Mouse (Mus musculus) MEL (cell line): ENCODE results near the gene Khdc1a. TPM values are rescaled to one million over a fixed set of nuclear protein-coding genes. Genes with fewer than 3 reads are reported as not detected.

Experiments used
- DNase-seq: peaks from one replicate; pipeline ENCODE4 v3.0.0; 2011; ENCODE audit warnings: low read depth, low spot score
- H3K27ac ChIP-seq: 2 replicates; pipeline ENCODE4 v1.5.1; 2012; ENCODE audit warnings: low read depth, mild to moderate bottlenecking, control low read depth, low read length, moderate library complexity; ENCODE audit not compliant: control insufficient read depth
- H3K27me3 ChIP-seq, 2 experiments: fragments of 150-350 bp in 1 of 2; sonication (generic) in 1 of 2; 2 replicates each; pipeline ENCODE4 v1.6.1; 2012; ENCODE audit warnings: low read length in 2 of 2, mild to moderate bottlenecking in 2 of 2, improper control_type of control experiment in 1 of 2, moderate library complexity in 1 of 2; ENCODE audit not compliant: insufficient read depth in 2 of 2, control insufficient read depth in 1 of 2
- H3K36me3 ChIP-seq, 2 experiments: 2 replicates each; pipeline ENCODE4 v1.6.1; 2012 to 2014; ENCODE audit warnings: low read length in 2 of 2, improper control_type of control experiment in 1 of 2, inconsistent platforms in 1 of 2, mild to moderate bottlenecking in 1 of 2; ENCODE audit not compliant: insufficient read depth in 2 of 2, control insufficient read depth in 1 of 2
- H3K4me1 ChIP-seq, 2 experiments: fragments of 150-350 bp in 1 of 2; sonication (generic) in 1 of 2; 2 replicates each; pipeline ENCODE4 v1.6.1; 2012; ENCODE audit warnings: low read length in 2 of 2, improper control_type of control experiment in 1 of 2, mild to moderate bottlenecking in 1 of 2; ENCODE audit not compliant: insufficient read depth in 2 of 2, control insufficient read depth in 1 of 2
- H3K4me3 ChIP-seq, 2 experiments: fragments of 150-350 bp in 1 of 2; sonication (generic) in 1 of 2; 2 replicates each; pipeline ENCODE4 v1.5.1; 2012; ENCODE audit warnings: low read depth in 2 of 2, low read length in 2 of 2, mild to moderate bottlenecking in 2 of 2, moderate library complexity in 2 of 2, control low read depth in 1 of 2, improper control_type of control experiment in 1 of 2; ENCODE audit not compliant: control insufficient read depth in 1 of 2, insufficient read depth in 1 of 2
- H3K79me2 ChIP-seq: 2 replicates; pipeline ENCODE4 v1.6.1; 2012; ENCODE audit warnings: mild to moderate bottlenecking, low read length, moderate library complexity; ENCODE audit not compliant: control insufficient read depth, poor library complexity, insufficient read depth
- H3K9ac ChIP-seq: 2 replicates; pipeline ENCODE4 v1.6.1; 2012; ENCODE audit warnings: low read depth, mild to moderate bottlenecking, control low read depth, low read length, moderate library complexity; ENCODE audit not compliant: control insufficient read depth, poor library complexity, severe bottlenecking
- H3K9me3 ChIP-seq: fragments of 150-350 bp; sonication (generic); replicated peaks from 2 replicates; pipeline ENCODE4 v1.6.1; 2012; ENCODE audit warnings: mild to moderate bottlenecking, low read length, improper control_type of control experiment, moderate library complexity; ENCODE audit not compliant: insufficient read depth
- BHLHE40 ChIP-seq: IDR thresholded peaks from 2 replicates; pipeline ENCODE4 v1.6.1; 2012; ENCODE audit warnings: low read depth, mild to moderate bottlenecking, inconsistent platforms, low read length, improper control_type of control experiment, borderline replicate concordance
- CHD1 ChIP-seq: IDR thresholded peaks from 2 replicates; pipeline ENCODE4 v1.6.1; 2012; ENCODE audit warnings: low read depth, mild to moderate bottlenecking, inconsistent platforms, low read length, improper control_type of control experiment
- CTCF ChIP-seq, 3 experiments: IDR thresholded peaks in 2 of 3; conservative IDR thresholded peaks in 1 of 3; 2 replicates each; pipeline ENCODE4 v1.5.1; 2011 to 2012; ENCODE audit warnings: low read length in 3 of 3, low read depth in 2 of 3, mild to moderate bottlenecking in 2 of 3, improper control_type of control experiment in 1 of 3, inconsistent platforms in 1 of 3, mixed read lengths in 1 of 3, moderate library complexity in 1 of 3; ENCODE audit not compliant: control insufficient read depth in 1 of 3, insufficient read depth in 1 of 3, poor library complexity in 1 of 3, severe bottlenecking in 1 of 3
- E2F4 ChIP-seq: IDR thresholded peaks from 2 replicates; pipeline ENCODE4 v1.6.1; 2011; ENCODE audit warnings: low read depth, low read length, improper control_type of control experiment, borderline replicate concordance
- ELF1 ChIP-seq: IDR thresholded peaks from 2 replicates; pipeline ENCODE4 v1.6.1; 2014; ENCODE audit warnings: low read depth, mild to moderate bottlenecking, inconsistent platforms, low read length, improper control_type of control experiment, moderate library complexity
- EP300 ChIP-seq, 2 experiments: IDR thresholded peaks; 2 replicates each; pipeline ENCODE4 v1.6.1; 2011; ENCODE audit warnings: improper control_type of control experiment in 2 of 2, low read length in 2 of 2, low read depth in 1 of 2, mild to moderate bottlenecking in 1 of 2
- ETS1 ChIP-seq: IDR thresholded peaks from 2 replicates; pipeline ENCODE4 v1.6.1; 2012; ENCODE audit warnings: low read depth, mild to moderate bottlenecking, inconsistent platforms, low read length, improper control_type of control experiment, moderate library complexity
- HCFC1 ChIP-seq: IDR thresholded peaks from 2 replicates; pipeline ENCODE4 v1.6.1; 2012; ENCODE audit warnings: low read depth, mild to moderate bottlenecking, inconsistent platforms, low read length, improper control_type of control experiment, moderate library complexity
- MAX ChIP-seq: IDR thresholded peaks from 2 replicates; pipeline ENCODE4 v1.6.1; 2011; ENCODE audit warnings: low read length, improper control_type of control experiment
- MXI1 ChIP-seq: IDR thresholded peaks from 2 replicates; pipeline ENCODE4 v1.6.1; 2011; ENCODE audit warnings: mild to moderate bottlenecking, low read depth, low read length, improper control_type of control experiment
- MYB ChIP-seq: IDR thresholded peaks from 2 replicates; pipeline ENCODE4 v1.6.1; 2011; ENCODE audit warnings: mild to moderate bottlenecking, low read depth, low read length, improper control_type of control experiment
- NELFE ChIP-seq: IDR thresholded peaks from 2 replicates; pipeline ENCODE4 v1.6.1; 2011; ENCODE audit warnings: low read depth, low read length, improper control_type of control experiment
- NRF1 ChIP-seq: IDR thresholded peaks from 2 replicates; pipeline ENCODE4 v1.6.1; 2014; ENCODE audit warnings: low read depth, mild to moderate bottlenecking, inconsistent platforms, low read length, improper control_type of control experiment, moderate library complexity; ENCODE audit not compliant: poor library complexity, insufficient read depth, severe bottlenecking
- RAD21 ChIP-seq: IDR thresholded peaks from 2 replicates; pipeline ENCODE4 v1.6.1; 2011; ENCODE audit warnings: mild to moderate bottlenecking, low read depth, low read length, improper control_type of control experiment
- RCOR1 ChIP-seq: IDR thresholded peaks from 2 replicates; pipeline ENCODE4 v1.6.1; 2012; ENCODE audit warnings: low read depth, mild to moderate bottlenecking, inconsistent platforms, low read length, improper control_type of control experiment
- SIN3A ChIP-seq: IDR thresholded peaks from 2 replicates; pipeline ENCODE4 v1.6.1; 2012; ENCODE audit warnings: low read length, improper control_type of control experiment, inconsistent platforms
- SMC3 ChIP-seq: IDR thresholded peaks from 2 replicates; pipeline ENCODE4 v1.6.1; 2011; ENCODE audit warnings: low read depth, low read length, improper control_type of control experiment
- TAL1 ChIP-seq: IDR thresholded peaks from 2 replicates; pipeline ENCODE4 v1.6.1; 2012; ENCODE audit warnings: mild to moderate bottlenecking, inconsistent platforms, low read length, moderate library complexity, mixed read lengths
- TCF12 ChIP-seq: IDR thresholded peaks from 2 replicates; pipeline ENCODE4 v1.6.1; 2014; ENCODE audit warnings: low read depth, mild to moderate bottlenecking, inconsistent platforms, low read length, improper control_type of control experiment, moderate library complexity
- ZC3H11A ChIP-seq: IDR thresholded peaks from 2 replicates; pipeline ENCODE4 v1.6.1; 2012; ENCODE audit warnings: low read depth, mild to moderate bottlenecking, inconsistent platforms, low read length, improper control_type of control experiment
- ZMIZ1 ChIP-seq: IDR thresholded peaks from 2 replicates; pipeline ENCODE4 v1.6.1; 2012; ENCODE audit warnings: low read depth, mild to moderate bottlenecking, inconsistent platforms, low read length, improper control_type of control experiment, moderate library complexity
- polyA plus RNA-seq, 2 experiments: library from polyadenylated mRNA; stranded (reverse) in 1 of 2; unstranded in 1 of 2; fragments of >175 nt in 1 of 2; fragments of >200 nt in 1 of 2; gene quantifications; 2 replicates each; pipeline versions ENCODE4 v1.2.1 to v1.2.4; 2012; ENCODE audit warnings: low replicate concordance in 2 of 2, low read depth in 1 of 2; ENCODE audit not compliant: insufficient read length in 2 of 2, insufficient read depth in 1 of 2, missing spikeins in 1 of 2
- total RNA-seq: library from RNA; depleted of rRNA; stranded (reverse); fragments of 300-350 nt; gene quantifications from 2 replicates; pipeline ENCODE4 v1.2.3, GENCODE M21; 2012; rRNA removed

Gene Khdc1a
- 0.08 TPM in 1 of 2 replicates, not detected in the other for total RNA-seq
- polyA plus RNA-seq, result not detected

GRCm38 (mm10) chr1:21349341-21349740 lies at the start of gene Khdc1a:
Gene Khdc1a (plus strand): TSS chr1:21349641.
- no peaks in the 10 kb centered on the region; the same call in 1 of the 2 replicates for H3K79me2 ChIP-seq
- H3K27me3 ChIP-seq, result no peaks in the 10 kb centered on the region
- TF ChIP-seq SIN3A, result no peak
- TF ChIP-seq ETS1, result no peak
- TF ChIP-seq NELFE, result no peak
- TF ChIP-seq MYB, result no peak
- no peak for TF ChIP-seq EP300 (IDR thresholded peaks at IDR 0.05; ENCODE audit: low read depth in 1 of 2, low read length in 2 of 2)
- TF ChIP-seq CHD1, result no peak
- TF ChIP-seq BHLHE40, result no peak
- TF ChIP-seq RAD21, result no peak
- no peak for TF ChIP-seq NRF1
- no peak for TF ChIP-seq E2F4
- TF ChIP-seq TAL1, result no peak
- TF ChIP-seq RCOR1, result no peak
- no peak for TF ChIP-seq HCFC1
- no peak for TF ChIP-seq MAX
- TF ChIP-seq TCF12, result no peak
- no peak for TF ChIP-seq CTCF (IDR thresholded peaks at IDR 0.05 in 2 of 3, conservative IDR thresholded peaks at IDR 0.05 in 1 of 3; ENCODE audit: control insufficient read depth in 1 of 3, insufficient read depth in 1 of 3, low read depth in 2 of 3, low read length in 3 of 3, poor library complexity in 1 of 3, severe bottlenecking in 1 of 3)
- TF ChIP-seq ZC3H11A, result no peak
- TF ChIP-seq MXI1, result no peak
- no peak within 1 kb of the TSS for H3K9ac ChIP-seq
- H3K36me3 ChIP-seq, result peaks cover 0 to 8% of the 10 kb centered on the region in 2 experiments; a peak in 2 of 4 replicates
- no peaks in the 10 kb centered on the region for H3K9me3 ChIP-seq
- no peak within 1 kb of the TSS for H3K4me3 ChIP-seq
- H3K27ac ChIP-seq, result no peak within 1 kb of the TSS
- peaks cover 2 to 7% of the 10 kb centered on the region in 2 experiments; a peak in 3 of 4 replicates for H3K4me1 ChIP-seq
- DNase-seq, result no peak

DNA sequence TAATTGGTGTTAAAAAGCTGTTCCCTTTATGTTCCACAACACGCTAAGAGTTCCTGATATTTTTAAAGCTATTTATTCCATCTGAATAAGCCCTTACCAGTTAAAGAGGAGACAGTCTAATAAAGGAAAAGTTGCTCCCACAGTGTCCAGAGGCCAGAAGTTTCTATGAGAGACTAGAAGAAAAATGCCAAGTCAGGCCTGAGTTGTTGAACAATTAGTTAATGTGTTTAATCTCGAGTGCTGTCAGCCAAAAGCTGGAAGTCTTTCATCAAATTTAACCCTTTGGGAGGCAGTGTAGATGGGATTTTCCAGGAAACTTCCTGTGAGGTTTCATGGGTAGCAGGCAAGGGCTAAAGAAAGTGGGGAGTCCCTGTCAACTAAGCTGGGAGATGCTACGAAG lies 49.6 kb upstream of the Khdc1a start:
- no peak overlapping the region for H3K4me3 ChIP-seq
- no peak for DNase-seq
- H3K4me1 ChIP-seq, result no peaks in the 10 kb centered on the region
- no peaks in the 10 kb centered on the region for H3K36me3 ChIP-seq
- H3K9me3 ChIP-seq, result no peaks in the 10 kb centered on the region
- TF ChIP-seq SMC3 (no peak), EP300 (IDR thresholded peaks at IDR 0.05; ENCODE audit: low read depth in 1 of 2, low read length in 2 of 2) (no peak), RCOR1 (no peak), ELF1 (no peak), ZMIZ1 (no peak)
- H3K79me2 ChIP-seq, result no peaks in the 10 kb centered on the region
- H3K9ac ChIP-seq, result no peak overlapping the region
- H3K27ac ChIP-seq, result no peak overlapping the region
- no peaks in the 10 kb centered on the region for H3K27me3 ChIP-seq
